Mouse (Mus musculus): ENCODE results near the gene Ifne. TPM values are rescaled to one million over a fixed set of nuclear protein-coding genes. Genes with fewer than 3 reads are reported as not detected.

Gene Ifne
- not detected for polyA plus RNA-seq (2017; shearing (Covaris generic))

GRCm38 (mm10) chr4:88880101-88880500, at the start of gene Ifne:
TSS of gene Ifne (minus strand) at chr4:88880201.

DNA sequence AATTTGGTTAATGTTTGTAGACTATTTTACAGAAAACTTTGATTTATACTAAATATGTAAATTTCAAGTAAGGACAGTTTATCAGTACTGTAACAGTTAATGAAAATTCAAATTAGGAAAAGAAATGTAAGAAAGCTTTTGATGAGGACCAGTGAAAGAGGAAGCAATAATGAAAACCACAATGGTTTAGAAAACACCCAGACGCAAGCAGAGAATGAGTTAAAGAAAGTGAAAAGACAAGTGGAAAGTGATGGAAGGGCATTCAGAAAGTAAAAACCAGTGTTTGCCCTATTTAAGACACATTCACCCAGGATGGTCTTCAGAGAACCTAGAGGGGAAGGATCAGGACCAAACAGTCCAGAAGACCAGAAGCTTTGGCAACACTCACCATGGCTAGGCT, 30.3 kb downstream of the Ifne start, which contains the start of gene Ifna1:
Gene Ifna1, plus strand, starts transcription at position 390 of the 400 bp plus-strand sequence.

GRCm38 (mm10) chr4:88841438-88841911, 38.5 kb downstream of the Ifne start, which contains the start of gene Ifna4:
TSS of gene Ifna4 (plus strand) at chr4:88841861.

GRCm38 (mm10) chr4:88835225-88835624, 44.8 kb downstream of the Ifne start, which contains the start of gene Ifna5:
TSS of gene Ifna5 (plus strand) at chr4:88835525.

Other genes starting within 250 kb of the Ifne start
- not detected for gene C87499, start 245.8 kb downstream of the Ifne start, polyA plus RNA-seq (2017; shearing (Covaris generic))
- gene Ifna13, start 235.7 kb downstream of the Ifne start, polyA plus RNA-seq (2017; shearing (Covaris generic)) = not detected
- gene Ifna16, start 203.3 kb downstream of the Ifne start, polyA plus RNA-seq (2017; shearing (Covaris generic)) = not detected
- gene Ifna2, start 196.3 kb downstream of the Ifne start, polyA plus RNA-seq (2017; shearing (Covaris generic)) = not detected
- gene Ifnab, start 188.8 kb downstream of the Ifne start, polyA plus RNA-seq (2017; shearing (Covaris generic)) = not detected
- gene Gm26566, start 158.4 kb downstream of the Ifne start, polyA plus RNA-seq (2017; shearing (Covaris generic)) = 0.66 TPM
- gene Klhl9, start 157.7 kb downstream of the Ifne start, polyA plus RNA-seq (2017; shearing (Covaris generic)) = 19.4 TPM
- not detected for gene Gm13271, start 125.3 kb downstream of the Ifne start, polyA plus RNA-seq (2017; shearing (Covaris generic))
- gene Gm13283, start 120.1 kb downstream of the Ifne start, polyA plus RNA-seq (2017; shearing (Covaris generic)) = not detected
- gene Gm13290, start 106.4 kb downstream of the Ifne start, polyA plus RNA-seq (2017; shearing (Covaris generic)) = not detected
- gene Gm13289, start 103.3 kb downstream of the Ifne start, polyA plus RNA-seq (2017; shearing (Covaris generic)) = not detected
- gene Gm13272, start 100.4 kb downstream of the Ifne start, polyA plus RNA-seq (2017; shearing (Covaris generic)) = not detected
- gene Ifnz, start 98.1 kb downstream of the Ifne start, polyA plus RNA-seq (2017; shearing (Covaris generic)) = not detected
- gene Gm13276, start 94.5 kb downstream of the Ifne start, polyA plus RNA-seq (2017; shearing (Covaris generic)) = not detected
- gene Gm13277, start 91.6 kb downstream of the Ifne start, polyA plus RNA-seq (2017; shearing (Covaris generic)) = not detected
- not detected for gene Gm13278, start 88.7 kb downstream of the Ifne start, polyA plus RNA-seq (2017; shearing (Covaris generic))
- not detected for gene Gm13275, start 85.7 kb downstream of the Ifne start, polyA plus RNA-seq (2017; shearing (Covaris generic))
- gene Gm13279, start 82.8 kb downstream of the Ifne start, polyA plus RNA-seq (2017; shearing (Covaris generic)) = not detected
- 0.65 TPM for gene Gm13285, start 80.5 kb downstream of the Ifne start, polyA plus RNA-seq (2017; shearing (Covaris generic))
- gene Gm13287, start 76.9 kb downstream of the Ifne start, polyA plus RNA-seq (2017; shearing (Covaris generic)) = not detected
- gene Gm13288, start 74.7 kb downstream of the Ifne start, polyA plus RNA-seq (2017; shearing (Covaris generic)) = 0.32 TPM
- not detected for gene Ifna7, start 64.0 kb downstream of the Ifne start, polyA plus RNA-seq (2017; shearing (Covaris generic))
- gene Ifna11, start 60.2 kb downstream of the Ifne start, polyA plus RNA-seq (2017; shearing (Covaris generic)) = not detected
- gene Ifna6, start 52.8 kb downstream of the Ifne start, polyA plus RNA-seq (2017; shearing (Covaris generic)) = not detected
- gene Ifna5, start 44.7 kb downstream of the Ifne start, polyA plus RNA-seq (2017; shearing (Covaris generic)) = not detected
- not detected for gene Ifna4, start 38.3 kb downstream of the Ifne start, polyA plus RNA-seq (2017; shearing (Covaris generic))
- gene Ifna1, start 30.1 kb downstream of the Ifne start, polyA plus RNA-seq (2017; shearing (Covaris generic)) = not detected